Mouse (Mus musculus) cerebellum, adult 2 months (tissue): ENCODE measurements around the gene Cd1d1.

Source experiments
- CTCF ChIP-seq: fragments of 200-500 bp; IDR thresholded peaks from 2 replicates; pipeline ENCODE4 v1.5.1; 2011; ENCODE audit warnings: low read depth, mild to moderate bottlenecking, control low read depth, low read length, moderate library complexity, borderline replicate concordance; ENCODE audit not compliant: insufficient read depth
- POLR2A ChIP-seq: fragments of 200-500 bp; IDR thresholded peaks from 2 replicates; pipeline ENCODE4 v1.6.1; 2011; ENCODE audit warnings: low read length, control low read depth, borderline replicate concordance; ENCODE audit not compliant: insufficient read depth

DNA sequence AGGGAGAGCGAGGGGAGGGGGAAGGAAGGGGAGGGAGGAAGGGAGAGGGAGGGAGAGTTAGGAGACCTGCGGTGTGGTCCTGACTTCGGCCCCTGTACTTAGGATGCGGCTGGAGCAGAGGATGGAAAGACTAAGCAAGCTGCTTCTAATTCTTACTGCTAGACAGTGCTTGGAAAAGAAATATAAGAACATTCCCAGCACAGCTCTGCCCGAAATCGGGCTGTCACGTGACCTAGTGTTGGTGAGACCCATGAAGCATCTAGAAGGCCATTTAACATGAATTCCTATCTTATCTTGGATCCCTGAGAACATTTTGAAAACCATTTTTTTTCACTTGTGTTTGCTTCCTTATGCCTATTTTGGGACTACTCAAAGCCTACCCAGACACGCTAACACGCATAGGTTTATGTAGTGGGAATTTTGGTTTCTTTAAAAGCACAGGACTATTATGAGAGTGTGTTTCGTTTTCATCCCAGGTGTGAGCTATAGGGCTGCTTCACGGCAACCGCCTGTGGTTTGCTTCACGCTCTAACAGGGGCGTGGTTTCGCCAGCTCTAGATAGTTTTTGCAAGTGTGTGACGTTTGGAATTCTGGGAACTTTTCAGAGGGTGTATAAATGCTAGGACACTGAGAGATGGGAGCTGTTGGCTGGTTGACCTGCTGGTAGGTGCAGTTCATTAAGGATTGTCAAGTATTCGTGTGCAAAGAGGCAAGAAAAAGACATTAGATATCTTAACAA is 38.4 kb downstream of the Cd1d1 start:
- TF ChIP-seq CTCF: no peak
- no peak for TF ChIP-seq POLR2A
